Mouse (Mus musculus): ENCODE results near the gene Epha6. TPM values are rescaled to one million over a fixed set of nuclear protein-coding genes. Genes with fewer than 3 reads are reported as not detected.

Gene Epha6
- 10 to 100 TPM; 61.2 to 67.0 TPM for total RNA-seq (2021)
- long read RNA-seq, experiment 1, partial matches to known transcripts: 0 of 4 reads
- long read RNA-seq, experiment 1, other reads (novel, unspliced or antisense): 4 of 4 reads
- long read RNA-seq, experiment 2, partial matches to known transcripts: 2 of 7 reads
- long read RNA-seq, experiment 2, other reads (novel, unspliced or antisense): 5 of 7 reads

DNA sequence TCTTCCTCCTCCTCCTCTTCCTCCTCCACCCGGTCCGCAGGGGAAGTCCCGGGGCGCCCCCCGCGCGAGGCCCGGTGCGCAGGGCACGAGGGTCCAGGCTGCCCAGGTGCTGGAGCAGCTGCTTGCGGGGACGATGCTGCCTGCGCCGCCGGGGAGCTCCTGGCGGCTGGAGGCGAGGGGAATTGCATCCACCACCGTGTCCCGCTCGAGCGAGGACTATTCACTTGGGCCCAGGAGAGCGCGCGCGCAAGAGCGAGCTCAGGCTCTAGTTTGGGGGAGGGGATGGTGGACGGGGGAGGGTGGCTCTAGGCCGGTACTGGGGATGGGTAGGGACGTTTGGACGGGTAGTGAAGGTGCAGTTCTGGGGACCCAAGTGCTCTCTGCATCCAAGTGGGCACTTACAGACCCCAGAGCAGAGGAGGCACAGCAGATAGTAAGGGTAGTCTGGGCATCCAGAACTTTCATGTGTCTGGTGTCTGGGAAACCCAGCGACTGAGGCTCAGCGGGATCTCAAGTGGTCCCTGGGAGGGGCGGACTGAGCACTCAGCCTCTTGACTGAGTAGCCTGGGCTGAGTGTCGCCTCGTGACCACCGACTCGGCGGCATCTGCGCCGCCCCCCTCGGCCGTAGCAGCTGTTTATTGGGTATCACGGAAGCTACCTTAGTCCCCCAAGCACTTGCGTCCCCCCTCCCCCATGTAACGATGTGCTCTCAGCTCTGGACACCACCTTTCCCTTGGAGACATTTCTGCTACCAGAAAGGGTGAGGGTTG lies at the start of gene Epha6:
Gene Epha6, minus strand, starts transcription at position 471 of the 771 bp plus-strand sequence.
- DNase-seq (ENCODE audit: low spot score in 2 of 2): peak; percentile 31 to 65

DNA sequence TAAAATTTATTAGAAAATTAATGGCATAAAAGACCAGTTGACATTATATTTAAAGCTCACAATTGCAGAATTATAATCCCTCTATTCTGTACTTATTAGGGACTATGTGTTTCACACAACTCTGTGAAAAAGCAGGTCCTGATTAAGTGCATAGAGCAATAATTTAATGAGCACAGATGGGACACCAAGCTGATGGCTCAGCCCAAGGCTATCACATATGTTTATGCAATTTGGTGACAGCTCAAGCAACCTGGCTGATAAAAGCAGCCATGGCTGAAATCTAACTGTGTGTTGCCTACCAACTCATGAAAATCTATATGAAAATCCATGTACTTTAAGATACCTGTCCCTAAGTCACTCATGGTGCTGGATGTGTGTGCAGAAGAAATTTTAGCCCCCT lies 46.4 kb upstream of the Epha6 start:
- DNase-seq (ENCODE audit: low spot score in 2 of 2): no peak

DNA sequence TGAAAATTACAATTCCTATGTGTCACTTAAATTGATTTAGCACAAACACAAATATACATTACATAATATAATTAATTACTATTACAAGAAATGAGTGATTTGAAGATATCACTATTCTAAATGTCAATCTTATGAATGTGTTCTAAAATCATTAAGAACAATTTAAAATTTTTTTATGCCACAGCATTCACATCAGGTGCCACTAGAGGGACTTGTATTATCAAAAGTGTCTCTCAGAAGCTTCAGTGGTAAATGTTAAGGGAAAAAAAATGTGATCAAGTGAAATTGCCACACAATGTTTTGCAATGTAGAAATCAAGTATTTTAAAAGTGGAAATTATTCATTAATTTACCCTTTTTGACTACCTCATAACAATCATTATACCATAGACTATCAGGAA lies 22.8 kb upstream of the Epha6 start:
- no peak for DNase-seq (ENCODE audit: low spot score in 2 of 2)

DNA sequence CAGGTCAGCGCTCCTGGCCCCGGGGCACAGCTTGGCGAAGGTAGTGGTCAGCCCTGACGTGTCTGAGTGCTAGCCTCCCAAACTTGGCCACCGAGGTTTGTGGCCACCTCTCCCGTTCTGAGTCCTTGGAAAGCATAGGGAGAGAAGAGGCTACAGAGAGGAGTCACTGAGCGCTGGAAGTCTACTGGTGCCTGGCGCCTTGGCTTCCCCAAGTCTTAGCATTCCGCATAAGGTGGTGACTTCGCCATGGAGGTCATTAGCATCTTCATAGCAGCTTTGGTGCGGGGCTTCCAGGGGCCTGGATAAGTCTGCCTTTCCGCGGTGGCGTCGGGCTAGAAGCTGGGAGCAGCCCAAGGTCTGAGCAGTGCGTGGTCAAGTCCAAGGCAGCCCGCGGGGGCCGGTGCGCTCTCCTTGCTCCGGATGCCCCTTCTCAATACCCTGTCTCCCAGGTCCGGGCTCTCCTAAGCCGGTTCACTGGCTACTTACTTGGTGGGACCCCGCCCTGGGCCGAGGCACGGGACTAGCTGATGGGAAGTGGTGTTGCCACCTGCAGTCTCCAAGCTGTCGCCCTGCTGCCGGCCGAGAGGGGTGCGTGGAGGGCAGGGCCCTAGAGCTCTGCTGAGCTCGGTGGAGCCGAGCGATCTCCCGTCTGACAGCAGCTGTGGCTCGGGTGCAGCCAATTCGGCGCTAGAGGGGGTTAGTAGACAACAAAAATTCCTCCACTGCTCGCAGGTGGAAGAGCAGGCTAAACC lies 677 bp upstream of the Epha6 start:
- peak; percentile 57 to 76 for DNase-seq (ENCODE audit: low spot score in 2 of 2)

DNA sequence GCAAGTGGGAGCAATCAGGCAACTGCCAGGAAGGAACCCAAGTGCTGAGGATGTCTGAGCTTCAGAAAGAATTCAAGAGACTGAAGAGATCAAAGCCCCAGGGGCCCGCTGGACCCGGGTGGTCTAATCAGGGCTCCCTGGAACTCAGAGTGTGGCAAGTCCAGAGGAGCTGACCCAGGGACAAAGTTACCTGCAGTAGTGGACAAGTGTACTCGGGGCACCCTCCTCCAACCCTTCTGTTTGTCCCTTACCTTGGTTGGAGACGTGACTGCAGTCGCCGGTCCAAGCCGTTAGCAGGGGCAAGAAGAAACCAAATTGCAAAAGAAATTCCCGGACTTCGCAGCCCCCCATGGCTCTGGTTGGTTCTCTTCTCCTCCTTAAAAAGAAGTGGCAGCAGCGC lies 718 bp downstream of the Epha6 start:
- DNase-seq (ENCODE audit: low spot score in 2 of 2): no peak

DNA sequence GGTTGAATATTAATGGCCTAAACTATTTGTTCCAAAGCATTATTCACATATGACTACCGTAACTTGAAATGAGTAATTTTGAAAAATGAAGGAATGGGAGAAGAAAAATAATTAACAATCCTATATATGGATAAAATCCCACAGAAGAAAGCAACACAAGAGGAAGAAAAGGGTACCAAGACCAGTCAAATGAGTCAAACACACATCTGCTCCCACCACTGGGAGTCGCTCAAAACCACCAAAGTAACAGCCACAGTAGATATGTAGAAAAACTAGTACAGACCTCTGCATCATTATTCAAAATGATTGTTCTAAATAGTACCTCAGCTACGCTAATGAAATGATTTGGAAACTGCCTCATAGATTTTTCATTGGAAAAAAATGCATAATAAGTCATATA lies 20.0 kb downstream of the Epha6 start:
- no peak for DNase-seq (ENCODE audit: low spot score in 2 of 2)

DNA sequence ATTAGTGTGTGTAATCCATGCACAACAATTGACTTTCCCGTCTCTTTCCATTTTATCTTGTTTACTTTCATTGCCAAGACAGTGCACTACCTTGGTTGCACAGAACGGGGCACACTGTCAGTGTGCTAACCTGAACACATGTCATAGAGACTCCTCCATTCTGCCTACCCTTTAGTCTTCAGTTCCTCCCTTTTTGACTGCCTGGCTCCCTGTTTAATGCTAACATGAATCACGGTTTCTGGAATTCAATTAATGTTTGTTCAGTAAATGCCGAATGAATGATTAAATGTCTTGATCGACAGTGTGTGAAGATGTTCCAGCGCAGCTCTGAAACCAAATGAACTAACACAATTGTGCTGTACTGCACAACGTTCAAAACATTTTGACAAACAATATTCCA lies 20.6 kb downstream of the Epha6 start:
- no peak for DNase-seq (ENCODE audit: low spot score in 2 of 2)

DNA sequence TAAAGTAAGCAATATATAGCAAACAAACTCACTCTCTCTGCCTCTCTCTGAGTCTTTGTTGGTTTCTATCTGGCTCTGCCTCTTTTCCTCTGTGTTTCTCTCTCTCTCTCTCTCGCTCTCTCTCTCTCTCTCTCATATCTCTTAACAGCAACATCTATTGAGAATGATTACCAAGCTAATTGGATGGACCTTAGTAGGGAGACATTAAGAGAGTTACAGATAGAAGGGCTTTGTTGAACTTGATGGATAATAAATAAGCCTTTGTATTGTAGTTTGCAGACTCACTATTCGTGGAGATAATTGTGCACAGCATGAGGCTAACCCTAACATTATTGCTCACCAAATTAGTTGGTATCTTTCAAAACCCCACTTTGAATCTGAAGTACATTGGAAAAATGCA lies 34.8 kb downstream of the Epha6 start:
- DNase-seq (ENCODE audit: low spot score in 2 of 2): no peak

DNA sequence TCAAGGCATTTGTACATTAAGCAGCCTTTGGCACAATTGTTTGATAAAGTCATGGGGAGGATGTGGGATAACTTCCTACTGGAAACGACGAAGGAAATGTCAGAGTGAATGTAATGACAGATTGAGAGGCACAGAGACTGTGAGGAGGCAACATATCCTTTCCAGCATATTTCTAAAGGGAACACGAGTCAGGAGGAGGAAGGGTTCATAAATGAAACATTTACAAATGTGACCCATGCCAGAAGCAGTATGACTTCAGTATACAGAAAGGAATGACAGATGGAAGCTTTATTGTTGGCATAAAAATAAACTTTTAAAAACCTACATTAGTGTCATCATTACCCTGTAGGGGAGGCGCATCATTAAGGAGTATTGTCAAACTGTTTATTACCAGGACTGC lies 60.9 kb downstream of the Epha6 start:
- DNase-seq (ENCODE audit: low spot score in 2 of 2): no peak

DNA sequence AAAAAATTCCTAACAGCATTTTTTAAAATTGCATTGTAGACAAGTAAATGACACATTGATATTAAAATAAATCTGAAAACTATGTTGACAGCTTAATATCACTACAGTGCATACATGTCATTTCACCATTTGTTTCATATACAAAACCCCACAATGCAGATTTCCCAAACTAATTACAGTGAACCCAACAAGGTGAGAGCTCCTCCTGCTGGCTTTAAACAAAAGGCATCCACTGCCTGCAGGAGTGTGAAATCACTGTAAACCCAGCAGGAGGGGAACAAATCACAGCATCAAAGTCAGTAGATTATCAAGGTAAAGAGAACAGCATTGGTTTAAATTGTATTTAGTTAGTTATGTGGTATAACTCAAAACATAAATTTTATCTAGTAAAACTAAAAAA lies 67.1 kb downstream of the Epha6 start:
- peak; percentile 15 to 32 for DNase-seq (ENCODE audit: low spot score in 2 of 2)

DNA sequence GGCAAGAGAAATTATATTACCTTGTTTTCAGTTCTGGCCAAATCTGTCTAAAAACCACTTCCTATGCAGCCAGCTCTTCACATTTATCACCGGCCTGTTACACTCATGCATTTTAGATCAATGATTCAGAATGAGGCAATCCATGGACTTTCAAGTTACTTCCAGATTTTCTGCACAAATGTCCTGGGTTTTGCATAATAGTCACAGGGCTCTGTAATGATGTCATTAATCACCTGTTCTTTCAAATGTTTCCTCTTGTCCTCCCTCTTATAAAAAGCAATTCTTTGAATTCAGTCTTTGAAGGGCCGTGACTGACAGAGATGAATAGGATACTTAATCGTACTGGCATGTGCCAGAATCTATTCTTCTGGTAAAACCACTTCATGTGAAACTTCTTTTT lies 95.6 kb downstream of the Epha6 start:
- no peak for DNase-seq (ENCODE audit: low spot score in 2 of 2)

DNA sequence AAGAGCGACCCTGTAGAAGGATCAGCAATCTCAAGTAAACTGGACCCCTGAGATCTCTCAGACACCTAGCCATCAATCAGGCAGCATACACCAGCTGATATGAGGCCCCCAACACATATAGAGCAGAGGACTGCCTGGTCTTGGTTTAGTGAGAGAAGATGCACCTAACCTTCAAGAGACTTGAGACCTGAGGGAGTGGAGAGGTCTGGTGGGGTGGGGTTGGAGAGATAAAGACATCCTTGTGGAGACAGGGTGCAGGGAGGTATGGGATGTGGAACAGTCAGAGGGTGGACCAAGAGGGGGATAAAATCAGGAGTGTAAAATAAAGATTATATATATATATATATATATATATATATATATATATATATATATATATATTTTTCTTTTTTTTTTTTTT lies 105.8 kb downstream of the Epha6 start:
- DNase-seq (ENCODE audit: low spot score in 2 of 2): no peak

DNA sequence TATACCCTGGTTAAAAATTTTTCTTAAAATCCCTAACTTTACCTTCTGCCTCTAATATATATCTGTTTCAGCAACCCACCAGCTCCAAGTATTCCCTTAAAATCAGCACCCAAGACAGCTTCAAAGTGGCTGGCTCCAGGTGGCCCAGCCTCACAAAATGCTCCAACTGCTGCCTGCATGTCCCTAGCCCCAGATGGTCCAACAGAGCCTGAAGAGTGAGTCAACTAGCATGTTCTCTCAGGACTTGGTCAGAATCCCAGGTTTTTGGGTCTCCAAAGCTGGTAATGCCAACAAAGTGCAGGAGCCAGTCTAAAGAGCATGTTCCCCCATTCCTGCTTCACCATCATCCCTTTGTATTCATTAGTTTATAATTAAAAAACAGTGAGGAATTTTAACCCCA lies 129.6 kb downstream of the Epha6 start:
- no peak for DNase-seq (ENCODE audit: low spot score in 2 of 2)

DNA sequence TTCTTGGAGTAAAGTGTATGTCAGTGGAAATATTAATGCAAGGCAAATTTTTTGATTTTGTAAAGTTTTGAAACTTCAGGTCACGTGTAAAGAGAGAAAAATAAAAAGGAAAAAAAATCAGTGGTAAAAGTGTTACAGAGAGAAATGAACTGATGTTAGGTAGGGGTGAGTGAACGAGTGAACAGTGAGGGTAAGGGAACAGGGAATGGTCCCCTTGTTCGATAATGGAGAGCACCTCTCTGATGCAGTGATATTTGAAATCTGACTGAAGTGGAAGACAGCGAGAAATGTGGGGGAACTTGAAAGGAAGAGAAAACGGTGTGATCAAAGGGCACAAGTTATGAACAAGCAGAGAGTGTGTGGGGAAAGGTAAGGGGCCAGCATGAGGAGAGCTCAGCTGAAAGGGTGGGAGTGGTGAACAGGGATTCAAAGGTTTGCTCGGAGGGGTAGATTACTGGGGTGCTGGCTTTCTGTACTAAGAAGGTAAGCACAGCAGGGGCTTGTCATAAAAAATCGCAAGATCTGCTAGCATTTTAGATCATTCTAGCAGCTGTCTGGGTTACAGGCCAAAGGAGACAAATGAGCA lies 137.0 kb downstream of the Epha6 start:
- DNase-seq (ENCODE audit: low spot score in 2 of 2): no peak

DNA sequence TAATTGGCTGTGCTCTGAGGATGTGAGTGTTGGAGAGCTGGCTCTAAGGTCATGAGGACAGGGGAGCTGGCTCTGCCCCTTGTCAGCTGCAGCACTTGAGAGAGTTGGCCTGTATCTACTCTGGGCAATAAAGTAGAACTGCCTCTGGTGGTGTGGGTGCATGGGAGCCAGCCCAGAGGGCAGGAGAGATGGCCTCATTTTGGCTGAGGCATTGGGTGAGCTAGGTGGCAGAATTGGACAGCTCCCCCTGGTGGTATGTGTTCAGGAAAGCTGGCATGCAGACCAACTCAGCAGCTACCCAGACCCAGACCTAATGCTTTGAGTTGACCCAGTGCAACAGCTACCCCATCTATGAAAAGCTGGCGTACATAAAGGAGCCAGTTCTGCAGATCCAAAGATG lies 170.0 kb downstream of the Epha6 start:
- DNase-seq (ENCODE audit: low spot score in 2 of 2): peak in 1 of 2 experiments; percentile 8

DNA sequence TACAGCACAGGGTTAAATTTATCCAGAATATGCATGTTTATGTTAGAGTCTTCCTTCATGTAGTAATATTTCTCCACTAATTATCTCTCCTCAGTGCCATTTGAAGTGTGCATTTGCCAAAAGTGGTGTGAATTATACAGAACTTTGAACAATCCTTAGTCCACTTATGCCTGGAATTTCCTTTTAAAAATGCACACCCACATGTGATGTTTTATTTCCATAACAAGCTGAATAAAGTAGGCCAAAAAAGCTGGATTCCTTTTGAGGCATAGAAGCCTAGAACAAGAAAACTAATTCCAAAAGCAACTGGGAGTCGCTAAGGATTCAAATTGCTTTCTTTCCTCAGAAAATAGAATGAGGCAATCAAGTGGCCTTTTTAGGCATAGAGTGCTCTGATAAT lies 171.1 kb downstream of the Epha6 start:
- DNase-seq (ENCODE audit: low spot score in 2 of 2): no peak

DNA sequence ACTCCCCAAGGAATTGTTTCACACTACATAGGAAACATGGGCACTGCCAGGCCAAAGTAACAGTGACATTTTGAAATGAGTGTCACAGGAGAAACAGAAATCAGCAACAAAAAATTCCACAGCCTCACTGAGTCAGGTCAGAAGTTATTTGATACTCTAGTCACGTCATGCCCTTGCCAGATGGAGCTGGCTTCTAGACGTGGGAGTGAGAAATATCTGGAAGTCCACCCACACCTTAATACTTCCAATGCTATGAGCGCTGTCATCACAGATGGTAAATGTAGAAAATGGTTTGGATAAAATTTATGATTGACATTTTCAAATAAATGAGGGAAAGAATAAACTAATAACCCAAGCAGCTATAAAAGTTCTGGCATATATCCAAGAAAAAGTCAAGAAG lies 210.0 kb downstream of the Epha6 start:
- no peak for DNase-seq (ENCODE audit: low spot score in 2 of 2)

DNA sequence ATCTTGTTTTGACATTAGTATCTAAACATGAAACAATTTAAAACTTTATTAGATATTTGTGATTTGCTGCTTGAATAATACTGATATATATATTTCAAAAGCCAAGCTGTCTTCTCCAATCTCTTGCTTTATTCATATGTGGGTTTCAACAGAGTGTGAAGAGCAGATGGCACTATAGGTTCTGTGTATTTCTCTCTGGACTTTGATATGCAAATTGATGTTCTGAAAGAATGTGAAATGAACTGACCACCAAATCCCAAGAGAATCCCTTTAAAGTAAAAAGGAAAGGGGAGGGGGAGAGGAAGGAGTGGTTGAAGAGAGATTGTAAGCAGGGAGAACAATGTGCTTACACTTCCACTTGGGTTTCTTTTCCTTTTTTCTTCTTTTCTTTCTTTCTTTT lies 212.4 kb downstream of the Epha6 start:
- no peak for DNase-seq (ENCODE audit: low spot score in 2 of 2)

DNA sequence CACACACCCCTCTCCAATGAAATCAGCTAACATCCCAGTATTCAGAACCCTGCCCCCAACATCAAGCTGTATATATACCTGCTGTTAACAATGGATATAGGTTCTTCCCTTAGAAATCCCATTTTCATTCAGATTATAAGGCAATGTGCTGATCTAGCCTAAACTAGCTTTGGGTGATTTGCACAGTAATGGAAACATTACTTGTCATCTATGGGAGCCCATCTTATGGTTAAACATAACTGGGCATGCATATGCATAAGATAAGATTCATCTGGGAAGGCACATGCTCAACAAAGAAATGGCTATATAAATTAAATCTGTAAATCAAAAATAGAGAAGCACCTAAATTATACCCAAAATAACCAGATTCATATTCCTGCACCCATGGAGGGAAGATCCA lies 230.2 kb downstream of the Epha6 start:
- DNase-seq (ENCODE audit: low spot score in 2 of 2): no peak

DNA sequence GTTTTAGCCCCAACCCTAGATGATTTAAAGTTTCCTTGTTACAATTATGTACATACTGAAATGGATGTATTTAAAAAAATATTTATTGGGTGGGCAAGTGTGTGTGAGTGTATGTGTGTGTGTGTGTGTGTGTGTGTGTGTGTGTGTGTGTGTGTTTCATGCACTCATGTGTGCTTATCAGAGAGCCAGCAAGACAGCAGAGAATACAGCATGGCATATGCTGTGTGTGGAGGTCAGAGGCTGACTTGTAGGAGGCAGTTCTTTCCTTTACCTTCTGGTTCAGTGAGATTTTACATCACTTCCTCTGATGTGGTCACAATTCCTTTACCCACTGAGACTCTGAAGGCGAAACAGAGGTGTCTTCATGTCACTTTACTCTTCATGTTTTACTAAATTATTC lies 321.4 kb downstream of the Epha6 start:
- no peak for DNase-seq (ENCODE audit: low spot score in 2 of 2)

DNA sequence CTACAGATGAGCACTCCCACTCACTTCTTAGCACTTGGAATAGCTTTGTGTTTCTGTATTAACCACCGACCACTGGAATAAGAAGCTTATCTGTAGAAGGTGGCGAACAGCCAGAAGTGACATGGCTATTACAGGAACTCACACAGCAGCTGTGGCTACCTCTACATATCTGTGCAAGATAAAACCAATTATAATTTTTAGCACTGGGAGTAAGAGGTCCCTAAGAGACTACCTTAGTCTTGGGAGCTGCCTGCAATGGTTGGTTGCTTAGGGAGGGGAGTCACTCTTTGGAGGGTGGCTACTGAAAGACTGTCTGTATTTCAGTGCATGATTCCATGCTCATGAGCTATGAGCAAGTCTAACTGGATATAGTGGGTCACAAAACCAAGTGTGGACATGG lies 331.2 kb downstream of the Epha6 start:
- no peak for DNase-seq (ENCODE audit: low spot score in 2 of 2)

Data from left cerebral cortex, adult 18-20 months (tissue).